Mouse (Mus musculus): ENCODE data around the gene Trim26.

The Trim26 gene

DNA sequence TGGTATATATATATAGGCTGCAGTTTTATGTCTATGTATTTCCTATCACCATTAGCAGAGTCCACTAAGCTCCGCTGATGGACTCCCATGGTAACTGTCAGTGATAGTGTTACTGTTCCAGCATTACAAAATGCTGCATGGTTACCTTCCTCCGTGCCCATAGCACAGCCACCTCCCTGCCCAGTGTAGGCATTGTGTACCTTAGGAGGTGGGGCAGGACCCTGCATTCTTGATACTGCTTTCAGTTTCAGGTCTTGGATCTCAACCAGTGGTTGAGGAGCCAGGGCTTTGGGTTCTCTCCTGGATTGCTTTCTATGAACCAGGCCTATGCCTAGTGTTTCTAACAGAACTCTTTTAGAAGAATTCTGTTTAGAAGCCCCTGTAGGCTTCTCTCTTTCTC lies 13.1 kb downstream of the Trim26 start:
- in situ Hi-C loops (cut with MboI; ENCODE audit: unreplicated experiment in 2 of 2): no loop called here

DNA sequence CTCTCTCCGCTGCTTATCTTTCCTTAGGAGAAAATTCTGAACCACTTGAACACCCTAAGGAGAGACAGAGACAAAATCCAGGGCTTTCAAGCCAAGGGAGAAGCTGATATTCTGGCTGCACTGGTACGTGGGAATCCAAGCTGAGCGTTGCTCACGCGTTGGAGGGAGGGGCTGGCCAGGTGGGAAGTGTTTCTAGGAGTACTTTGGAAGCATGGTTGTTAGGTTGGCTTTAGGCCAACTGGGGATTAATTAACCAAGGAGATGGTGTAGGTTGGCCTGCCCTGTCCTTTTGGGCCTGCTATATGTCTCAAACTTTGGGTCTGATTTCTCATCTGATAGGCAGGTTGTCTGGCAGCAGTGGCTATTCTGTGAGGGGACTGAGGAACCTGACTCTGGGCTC lies 14.3 kb downstream of the Trim26 start:
- in situ Hi-C loops (cut with MboI; ENCODE audit: unreplicated experiment in 2 of 2): no loop called here

DNA sequence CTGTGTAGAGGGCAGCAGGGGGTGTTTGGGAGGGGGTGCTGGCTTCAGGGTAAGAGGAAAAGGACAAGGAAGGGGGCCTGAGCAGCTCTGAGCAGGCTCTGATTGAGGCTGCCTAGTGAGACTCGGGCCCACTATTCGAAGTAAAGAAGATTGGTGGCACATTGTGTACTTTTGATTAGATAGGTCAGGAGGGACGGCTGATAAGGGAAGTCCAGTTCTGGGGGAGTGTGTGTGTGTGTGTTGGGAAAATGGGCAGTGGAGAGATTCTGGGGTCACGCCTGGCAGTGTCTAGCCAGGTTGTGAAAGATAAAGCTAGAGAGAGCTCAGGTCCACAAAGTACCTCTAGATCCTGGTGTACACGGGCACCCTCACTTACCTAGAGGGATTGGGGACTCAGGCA lies 14.7 kb downstream of the Trim26 start:
- in situ Hi-C loops (cut with MboI; ENCODE audit: unreplicated experiment in 2 of 2): no loop called here

DNA sequence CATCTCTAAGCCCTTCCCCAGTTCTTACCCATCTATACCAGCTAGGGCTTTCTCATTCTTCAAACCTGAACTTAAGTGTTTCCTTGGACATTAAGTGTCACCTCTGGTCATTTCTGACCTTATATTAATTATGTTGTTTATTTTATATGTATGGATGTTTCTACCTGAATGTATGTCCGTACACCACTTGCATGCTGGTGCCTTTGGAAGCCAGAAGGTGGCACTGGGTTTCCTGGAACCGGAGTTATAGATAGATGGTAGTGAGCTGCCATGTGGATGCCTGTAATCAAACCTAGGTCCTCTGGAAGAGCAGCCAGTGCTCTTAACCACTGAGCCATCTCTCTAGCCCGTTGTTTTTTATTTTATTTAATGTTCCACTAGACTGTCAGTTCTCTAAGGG lies 18.6 kb downstream of the Trim26 start:
- in situ Hi-C loops (cut with MboI; ENCODE audit: unreplicated experiment in 2 of 2): no loop called here

DNA sequence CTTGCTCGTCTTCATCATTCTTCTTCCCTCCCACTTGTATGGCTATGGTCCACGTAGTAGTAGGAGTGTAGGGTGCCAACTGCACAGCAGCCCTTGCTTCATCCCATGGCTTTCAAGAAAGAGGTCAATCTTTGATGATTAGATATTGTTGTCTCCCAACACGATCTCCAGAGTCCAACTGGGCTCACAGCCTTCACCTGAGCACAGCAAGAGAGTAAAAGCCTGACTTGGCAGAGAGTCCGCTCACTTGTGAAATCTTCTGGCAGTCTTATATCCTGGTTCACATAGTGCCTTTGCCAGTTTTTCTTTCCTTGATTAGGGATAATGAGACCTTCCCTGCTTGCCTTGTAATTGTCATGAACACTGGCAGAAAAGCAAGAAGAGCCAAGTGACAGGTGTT lies 19.3 kb downstream of the Trim26 start:
- in situ Hi-C loops (cut with MboI; ENCODE audit: unreplicated experiment in 2 of 2): no loop called here

DNA sequence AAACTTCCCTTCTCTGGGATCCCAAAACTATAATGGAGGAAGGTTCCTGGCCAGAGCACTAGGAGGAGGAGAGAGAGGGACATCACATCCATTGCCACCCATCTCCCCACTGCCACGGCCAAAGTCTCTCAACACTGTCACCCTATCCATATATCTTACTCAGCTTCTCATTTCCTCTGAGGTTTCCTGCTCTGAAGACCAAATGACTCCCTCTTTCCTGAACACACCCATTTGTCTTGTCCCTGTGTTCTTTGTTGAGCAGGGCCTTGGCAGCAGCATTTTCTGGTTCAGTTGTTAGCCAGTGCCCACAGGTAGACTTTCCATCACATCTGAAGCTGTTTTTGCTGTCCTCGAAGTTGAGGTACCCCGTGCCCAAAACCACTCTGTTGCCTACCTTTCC lies 21.2 kb downstream of the Trim26 start:
- in situ Hi-C loops (cut with MboI; ENCODE audit: unreplicated experiment in 2 of 2): no loop called here

DNA sequence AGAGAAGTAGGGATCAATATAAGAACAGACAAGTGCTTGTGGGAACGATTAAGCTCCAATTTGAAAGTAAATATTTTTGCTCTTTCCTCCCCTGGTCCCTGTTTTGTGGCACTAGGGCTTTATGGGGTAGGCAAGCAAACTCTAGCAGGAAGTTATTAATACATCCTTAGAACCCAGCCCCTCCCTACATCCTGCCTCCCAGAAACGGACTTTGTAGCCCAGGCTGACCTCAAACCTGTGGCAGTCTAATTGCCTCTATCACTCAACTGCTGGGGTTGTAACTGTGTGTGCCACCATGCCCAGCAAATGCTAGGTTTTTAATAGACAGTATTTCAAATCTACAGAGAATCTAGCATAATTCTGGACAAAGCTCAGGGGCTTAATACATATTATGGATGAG lies 24.7 kb downstream of the Trim26 start:
- in situ Hi-C loops (cut with MboI; ENCODE audit: unreplicated experiment in 2 of 2): no loop called here

DNA sequence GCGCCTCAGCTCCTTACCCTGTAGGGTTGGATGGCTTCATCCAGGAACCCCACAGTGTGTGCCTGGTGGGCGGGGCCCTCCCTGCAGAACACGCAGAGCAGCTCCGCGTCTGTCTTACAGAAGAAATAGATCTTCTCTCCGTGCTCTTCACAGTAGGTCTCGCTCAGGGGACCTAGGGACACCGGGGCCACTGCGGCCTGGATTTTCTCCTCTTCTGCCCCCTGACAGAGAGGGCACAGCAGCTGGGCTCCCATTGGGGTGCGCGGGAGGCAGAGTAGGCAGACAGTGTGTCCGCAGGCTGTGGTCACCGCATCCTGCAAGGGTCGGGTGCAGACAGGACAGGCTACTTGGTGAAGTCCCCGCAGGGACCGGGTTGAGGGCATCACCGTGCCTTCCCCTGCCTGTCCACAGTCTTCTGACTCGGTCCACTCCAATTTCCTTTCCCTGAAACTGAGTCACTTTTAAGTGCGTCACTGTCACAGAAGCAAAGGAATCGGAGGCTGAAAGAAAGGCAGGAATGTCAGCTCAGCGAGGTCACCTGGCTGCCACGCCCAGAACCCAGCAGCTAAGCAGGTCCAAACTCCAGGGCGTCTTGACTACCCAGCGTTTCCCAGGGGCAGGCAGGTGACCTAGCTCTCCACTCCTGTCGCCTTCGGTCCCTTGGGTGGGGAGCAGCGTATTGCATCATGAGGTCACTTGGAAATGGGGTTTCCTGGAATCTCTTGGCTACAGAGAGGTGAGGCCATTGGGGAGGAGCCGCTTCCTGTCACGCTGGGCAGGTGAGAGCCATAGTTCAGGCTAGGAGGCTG lies 30.0 kb downstream of the Trim26 start, which contains the start of gene Trim15:
Trim15 (minus strand) TSS at position 492 of the 809 bp plus-strand sequence.
- in situ Hi-C loops (cut with MboI; ENCODE audit: unreplicated experiment in 2 of 2): no loop called here

DNA sequence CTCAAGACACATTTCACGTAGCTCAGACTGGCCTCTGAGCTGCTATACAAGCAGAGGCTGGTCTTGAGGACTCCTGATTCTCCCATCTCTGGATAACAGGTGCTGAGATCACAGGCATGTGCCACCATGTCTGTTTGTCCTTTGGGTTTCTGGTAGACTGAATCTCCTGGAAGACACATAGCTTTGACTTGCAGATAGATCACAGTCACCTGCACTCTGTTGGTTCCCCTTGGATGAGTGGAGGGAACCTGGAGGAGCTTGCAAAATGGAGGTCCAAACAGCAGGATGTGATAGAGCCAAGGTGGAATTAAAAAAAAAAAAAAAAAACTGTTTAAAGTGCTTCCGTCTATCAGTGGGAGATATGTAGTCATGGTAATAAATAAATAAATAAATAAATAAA lies 31.9 kb downstream of the Trim26 start:
- in situ Hi-C loops (cut with MboI; ENCODE audit: unreplicated experiment in 2 of 2): no loop called here

DNA sequence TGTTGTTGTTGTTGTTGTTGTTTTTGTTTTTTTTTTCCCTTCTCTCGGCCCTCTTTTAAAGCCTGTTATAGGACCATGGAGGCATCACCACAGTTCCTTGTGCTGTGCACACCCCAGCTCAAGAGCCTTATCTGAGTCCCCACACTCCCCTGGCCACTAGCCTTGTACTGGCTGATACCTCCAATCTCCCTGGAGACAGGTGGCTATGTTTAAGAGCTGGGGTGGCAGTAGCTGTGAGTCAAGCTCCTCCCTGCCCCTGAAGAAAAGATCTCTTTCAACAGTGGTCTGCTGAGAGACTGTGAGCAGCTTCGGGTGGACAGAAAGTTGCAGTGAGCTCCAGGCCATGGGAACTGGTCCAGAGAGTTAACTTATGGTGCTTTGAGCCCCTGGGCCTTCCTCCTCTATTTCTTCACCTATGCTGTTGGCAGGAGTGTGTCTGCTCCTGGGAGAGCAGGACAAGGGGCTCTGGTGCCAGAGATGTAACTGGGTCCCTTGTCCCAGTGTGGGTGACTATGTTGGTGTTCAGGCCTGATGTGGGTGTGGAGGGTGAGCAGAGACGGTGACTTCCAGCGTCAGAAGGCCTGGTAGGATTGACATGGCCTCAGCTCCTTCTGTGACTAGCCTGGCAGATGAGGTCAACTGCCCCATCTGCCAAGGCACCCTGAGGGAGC lies 32.5 kb downstream of the Trim26 start, which contains the start of gene Trim10:
Trim10 (plus strand) TSS at position 291 of the 671 bp plus-strand sequence.
- in situ Hi-C loops (cut with MboI; ENCODE audit: unreplicated experiment in 2 of 2): no loop called here

DNA sequence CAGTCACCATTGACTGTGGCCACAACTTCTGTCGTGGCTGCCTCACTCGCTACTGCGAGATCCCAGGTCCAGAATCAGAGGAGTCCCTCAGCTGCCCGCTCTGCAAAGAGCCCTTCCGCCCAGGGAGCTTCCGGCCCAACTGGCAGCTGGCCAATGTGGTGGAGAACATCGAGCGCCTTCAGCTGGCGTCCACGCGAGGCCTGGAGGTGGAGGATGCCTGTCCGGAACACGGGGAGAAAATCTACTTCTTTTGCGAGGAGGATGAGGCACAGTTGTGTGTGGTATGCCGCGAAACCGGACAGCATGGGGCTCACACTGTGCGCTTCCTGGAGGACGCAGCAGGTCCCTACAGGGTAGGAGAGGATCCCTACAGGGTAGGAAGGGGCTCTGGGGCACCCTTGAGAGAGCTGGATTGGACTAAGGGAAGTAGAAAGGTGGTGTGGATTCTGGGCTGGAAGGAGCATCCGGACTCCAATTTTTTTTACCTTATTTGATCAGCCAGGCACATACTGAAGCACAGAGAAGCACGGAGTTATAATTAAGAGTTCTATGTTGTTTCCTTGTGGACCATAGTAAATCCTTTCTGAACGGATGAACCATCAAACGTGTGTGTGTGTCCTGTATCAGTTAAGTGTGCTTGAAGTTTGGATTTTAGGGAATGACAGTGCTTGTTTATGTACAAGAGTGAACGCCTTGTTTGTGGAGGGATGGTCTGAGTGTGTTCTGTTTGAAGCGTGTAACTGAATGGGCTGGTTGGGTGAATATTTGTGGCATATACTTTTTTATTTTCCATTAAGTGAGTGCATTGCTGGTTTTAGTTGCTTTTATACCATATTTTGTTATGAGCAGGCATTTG lies 33.2 kb downstream of the Trim26 start:
- in situ Hi-C loops (cut with MboI; ENCODE audit: unreplicated experiment in 2 of 2): no loop called here

DNA sequence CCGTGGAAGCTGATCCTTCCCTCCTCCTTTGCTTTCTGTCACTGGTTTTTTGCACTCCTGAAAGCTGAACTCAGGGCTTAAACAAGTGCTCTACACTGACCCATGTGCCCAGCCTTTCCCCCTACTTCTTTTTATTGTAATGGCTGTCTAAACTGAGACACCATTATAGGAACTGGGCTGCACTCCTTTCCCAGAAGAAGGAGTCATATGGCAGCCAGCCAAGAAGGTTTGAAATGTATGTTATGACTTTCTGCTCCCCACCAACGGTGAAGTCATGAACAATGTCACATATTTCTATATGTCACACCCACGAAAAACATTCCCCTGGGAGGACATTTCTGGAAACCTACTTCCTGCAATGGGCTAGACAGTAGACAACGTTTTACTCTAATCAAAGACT lies 37.7 kb downstream of the Trim26 start:
- in situ Hi-C loops (cut with MboI; ENCODE audit: unreplicated experiment in 2 of 2): no loop called here

DNA sequence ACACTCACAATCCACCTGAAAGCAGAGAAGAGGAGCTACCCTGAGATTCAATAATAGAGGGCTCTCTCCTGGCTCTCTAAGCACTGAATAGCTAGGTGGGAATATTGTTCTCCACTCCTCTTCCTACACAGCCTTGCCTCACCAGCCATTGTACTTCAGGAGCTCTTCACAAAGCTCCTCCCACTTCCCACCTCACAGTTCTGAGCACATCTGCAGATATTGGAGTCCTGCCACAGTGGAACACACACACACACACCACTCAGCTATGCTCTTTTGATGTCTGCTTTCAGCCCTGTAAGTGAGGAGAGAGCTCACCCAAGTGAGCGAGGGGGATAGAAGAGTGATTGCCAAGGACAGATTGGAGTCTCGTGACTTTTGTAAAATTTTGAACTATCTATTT lies 46.4 kb downstream of the Trim26 start:
- in situ Hi-C loops (cut with MboI; ENCODE audit: unreplicated experiment in 2 of 2): no loop called here

DNA sequence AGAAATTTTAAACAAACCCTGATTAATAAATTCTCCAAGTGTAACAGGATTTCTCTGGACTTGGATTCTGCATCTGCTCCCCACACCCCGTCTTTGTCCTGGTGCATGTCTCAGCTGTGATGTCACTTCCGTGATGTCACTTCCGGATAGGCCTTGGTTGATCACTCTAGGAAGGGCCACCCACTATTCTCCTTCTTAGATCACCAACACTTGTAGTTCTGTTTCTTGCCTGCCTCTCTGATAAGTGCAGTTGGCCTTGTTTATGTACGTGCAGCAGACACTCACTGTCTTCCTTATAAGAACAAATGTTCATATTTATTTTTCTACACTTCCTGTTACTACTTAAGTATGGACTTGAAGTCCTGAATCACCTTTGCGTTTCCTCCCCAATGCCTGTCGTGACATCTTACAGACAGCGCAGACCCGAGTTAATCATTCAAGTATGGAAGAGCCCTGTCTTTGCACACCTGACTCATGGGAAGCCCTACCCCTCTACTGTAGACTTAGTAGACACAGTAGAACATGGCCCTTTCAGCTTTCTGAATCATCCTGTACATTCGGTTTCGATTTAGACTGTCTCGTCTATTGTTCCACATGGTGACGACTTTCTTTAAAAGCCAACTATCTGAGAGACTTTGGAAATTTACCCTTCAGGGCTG lies 48.3 kb downstream of the Trim26 start:
- in situ Hi-C loops (cut with MboI; ENCODE audit: unreplicated experiment in 2 of 2): no loop called here

DNA sequence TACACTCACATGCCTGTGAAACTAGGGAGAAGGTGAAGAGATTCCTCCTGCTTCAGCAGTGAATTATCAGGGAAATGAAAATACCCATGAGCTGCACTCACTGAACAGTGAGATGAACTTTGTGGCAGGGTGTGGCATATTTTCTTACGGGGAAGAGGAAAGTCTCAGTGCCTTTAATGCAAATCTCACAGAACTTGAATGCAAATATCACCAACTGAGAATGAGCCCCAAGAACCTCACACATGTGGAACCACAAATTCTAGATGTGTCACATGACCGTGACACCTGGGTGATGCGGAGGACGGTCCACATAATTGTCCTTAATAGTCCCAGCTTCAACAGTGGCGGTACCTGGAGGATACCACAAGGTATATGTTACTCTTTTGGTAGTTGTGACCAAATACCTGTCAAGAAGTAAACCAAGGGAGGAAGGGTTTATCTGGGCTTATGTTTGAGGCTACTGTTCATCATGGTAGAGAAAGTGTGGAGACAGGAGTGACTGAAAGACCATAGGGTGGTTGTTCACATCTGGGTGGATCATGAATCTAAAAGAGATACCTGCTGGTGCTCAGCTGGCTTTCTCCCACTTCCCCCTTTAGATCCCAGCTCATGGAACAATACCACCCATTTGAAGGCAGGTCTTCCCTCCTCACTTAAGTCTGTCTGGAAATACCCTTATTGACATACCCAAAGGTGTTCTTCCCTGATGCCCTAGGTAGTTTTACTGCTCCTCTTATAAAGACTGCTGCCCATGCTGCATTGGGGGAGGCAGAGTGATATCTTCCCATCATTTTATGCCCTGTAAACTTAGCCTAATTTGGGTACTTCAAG lies 53.4 kb downstream of the Trim26 start, which contains the start of gene Trim40:
Trim40 (minus strand) TSS at position 51 of the 831 bp plus-strand sequence.
- in situ Hi-C loops (cut with MboI; ENCODE audit: unreplicated experiment in 2 of 2): loop anchor here (5.0 kb wide), 1 partner anchor 312 kb away; the partner anchor contains the start of gene Olfr94 (in 2 of the 2)

DNA sequence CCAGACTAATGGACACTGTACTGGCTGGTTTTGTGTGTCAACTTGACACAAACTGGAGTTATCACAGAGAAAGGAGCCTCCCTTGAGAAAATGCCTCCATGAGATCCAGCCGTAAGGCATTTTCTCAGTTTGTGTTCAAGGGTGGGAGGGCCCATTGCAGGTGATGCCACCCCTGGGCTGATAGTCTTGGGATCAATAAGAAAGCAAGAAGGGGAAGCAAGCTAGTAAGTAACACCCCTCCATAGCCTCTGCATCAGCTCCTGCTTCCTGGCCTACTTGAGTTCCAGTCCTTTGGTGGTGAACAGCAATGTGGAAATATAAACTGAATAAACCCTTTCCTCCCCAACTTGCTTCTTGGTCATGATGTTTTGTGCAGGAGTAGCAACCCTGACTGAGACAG lies 54.6 kb downstream of the Trim26 start:
- in situ Hi-C loops (cut with MboI; ENCODE audit: unreplicated experiment in 2 of 2): loop anchor here (5.0 kb wide), 1 partner anchor 311 kb away; the partner anchor contains the start of gene Olfr94 (in 2 of the 2)

DNA sequence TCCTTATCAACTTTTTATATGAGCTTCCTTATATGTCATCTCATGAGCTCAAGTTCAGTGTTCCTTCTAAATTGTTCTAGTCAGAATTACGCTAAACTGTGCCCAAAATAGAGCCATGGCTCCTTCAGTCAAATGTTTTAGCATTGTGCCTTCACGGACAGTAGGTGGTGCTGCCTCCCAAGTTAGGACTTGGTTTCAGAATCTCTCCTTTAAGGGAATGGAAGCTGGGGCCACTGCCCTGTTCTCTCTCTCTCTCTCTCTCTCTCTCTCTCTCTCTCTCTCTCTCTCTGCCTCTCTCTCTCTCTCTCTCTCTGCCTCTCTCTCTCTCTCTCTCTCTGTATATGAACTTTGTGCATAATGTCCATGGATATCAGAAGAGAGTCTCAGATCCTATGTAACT lies 55.4 kb downstream of the Trim26 start:
- in situ Hi-C loops (cut with MboI; ENCODE audit: unreplicated experiment in 2 of 2): loop anchor here (5.0 kb wide), 1 partner anchor 310 kb away; the partner anchor contains the start of gene Olfr94 (in 2 of the 2)

DNA sequence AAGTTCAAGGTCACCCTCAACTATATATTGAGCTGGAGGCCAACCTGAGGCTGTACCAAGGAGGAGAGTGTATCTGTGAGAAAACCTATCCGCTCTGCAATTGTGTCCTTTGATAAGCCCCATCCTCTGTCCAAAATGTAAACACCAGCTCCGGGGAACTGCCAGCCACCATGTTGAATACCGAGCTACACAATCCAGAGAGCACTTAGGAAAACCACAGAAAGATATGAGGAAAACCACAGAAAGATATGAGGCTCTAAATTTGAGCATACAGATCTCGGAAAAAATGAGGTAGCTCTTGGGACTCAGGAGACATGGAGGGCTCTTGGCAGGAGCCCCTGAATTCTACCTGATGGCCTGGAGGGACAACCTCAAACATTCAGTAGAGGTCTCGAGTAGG lies 56.5 kb downstream of the Trim26 start:
- in situ Hi-C loops (cut with MboI; ENCODE audit: unreplicated experiment in 2 of 2): loop anchor here (5.0 kb wide), 1 partner anchor 309 kb away; the partner anchor contains the start of gene Olfr94 (in 2 of the 2)

DNA sequence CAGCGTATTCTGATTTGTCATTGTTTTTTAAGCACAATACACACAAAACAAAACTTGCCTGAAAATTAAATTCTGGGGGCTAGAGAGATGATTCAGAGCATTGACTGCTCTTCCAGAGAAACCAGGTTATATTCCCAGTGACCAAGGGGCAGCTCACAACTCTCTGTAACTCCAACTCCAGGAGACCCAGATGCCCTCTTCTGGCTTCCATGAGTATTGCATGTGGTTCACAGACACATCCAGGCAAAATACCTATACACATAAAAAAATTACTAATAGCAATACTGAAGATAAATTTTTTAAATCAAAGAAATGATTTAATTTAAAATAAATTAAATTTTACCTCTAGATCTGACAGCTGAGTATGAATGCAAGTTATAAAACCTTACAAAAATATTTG lies 59.6 kb downstream of the Trim26 start:
- in situ Hi-C loops (cut with MboI; ENCODE audit: unreplicated experiment in 2 of 2): no loop called here

Data from v-Abl transformed pro-B cells (cell line).